Mouse (Mus musculus) midbrain, embryonic 11.5 days (tissue): ENCODE results near the gene Sh3bp1. TPM values are rescaled to one million over a fixed set of nuclear protein-coding genes. Genes with fewer than 3 reads are reported as not detected.
A peak's percentile ranks its signal among the peaks of the same experiment; 100 is the strongest.

Experiments
- ATAC-seq: fragments of 200-750 bp; cut with Nextera tagmentation; 2 replicates; pipeline ENCODE4 v1.8.0; 2017; ENCODE audit warnings: moderate TSS enrichment, moderate library complexity; ENCODE audit not compliant: low FRiP score
- DNase-seq: peaks from one replicate; pipeline ENCODE4 v3.0.0; 2015; ENCODE audit warnings: low spot score; ENCODE audit errors: missing footprints
- H3K27ac ChIP-seq: fragments of 300-500 bp; sonication (generic); 2 replicates; pipeline ENCODE4 v1.5.1; 2014; ENCODE audit warnings: low read depth, low read length
- H3K27me3 ChIP-seq: fragments of 300-500 bp; sonication (generic); 2 replicates; pipeline ENCODE4 v1.6.1; 2014; ENCODE audit warnings: mild to moderate bottlenecking, low read length, moderate library complexity, mixed read lengths; ENCODE audit not compliant: control insufficient read depth, insufficient read depth
- H3K36me3 ChIP-seq: fragments of 300-500 bp; sonication (generic); 2 replicates; pipeline ENCODE4 v1.6.1; 2014; ENCODE audit warnings: mild to moderate bottlenecking, low read length, moderate library complexity, mixed read lengths; ENCODE audit not compliant: control insufficient read depth, insufficient read depth
- H3K4me1 ChIP-seq: fragments of 300-500 bp; sonication (generic); 2 replicates; pipeline ENCODE4 v1.6.1; 2014; ENCODE audit warnings: low read length; ENCODE audit not compliant: control insufficient read depth, insufficient read depth
- H3K4me2 ChIP-seq: fragments of 300-500 bp; sonication (generic); 2 replicates; pipeline ENCODE4 v1.6.1; 2014; ENCODE audit warnings: mild to moderate bottlenecking, moderate library complexity
- H3K4me3 ChIP-seq: fragments of 300-500 bp; sonication (generic); 2 replicates; pipeline ENCODE4 v1.5.1; 2014; ENCODE audit warnings: low read depth, low read length
- H3K9ac ChIP-seq: fragments of 300-500 bp; sonication (generic); 2 replicates; pipeline ENCODE4 v1.6.1; 2014; ENCODE audit warnings: low read length
- H3K9me3 ChIP-seq: fragments of 300-500 bp; sonication (generic); 2 replicates; pipeline ENCODE4 v1.6.1; 2016; ENCODE audit warnings: low read length; ENCODE audit not compliant: control insufficient read depth
- WGBS: fragments of 180-500 bp; shearing (Covaris S2); extraction: QIAGEN DNeasy Blood & Tissue Kit; methylation state at CpG from one replicate; pipeline ENCODE4 v1.1.7; 2014; 5-methylcytosine and 5-hydroxymethylcytosine counted together
- polyA plus RNA-seq: library from polyadenylated mRNA; unstranded; fragments of >200 nt; fragmentation: Nextera tagmentation; extraction: Ambion mirVana; gene quantifications from 2 replicates; pipeline ENCODE4 v1.2.1, GENCODE M21; 2014

The Sh3bp1 gene
- polyA plus RNA-seq, 1 experiment from 2014 or later, result 9.1 TPM

DNA sequence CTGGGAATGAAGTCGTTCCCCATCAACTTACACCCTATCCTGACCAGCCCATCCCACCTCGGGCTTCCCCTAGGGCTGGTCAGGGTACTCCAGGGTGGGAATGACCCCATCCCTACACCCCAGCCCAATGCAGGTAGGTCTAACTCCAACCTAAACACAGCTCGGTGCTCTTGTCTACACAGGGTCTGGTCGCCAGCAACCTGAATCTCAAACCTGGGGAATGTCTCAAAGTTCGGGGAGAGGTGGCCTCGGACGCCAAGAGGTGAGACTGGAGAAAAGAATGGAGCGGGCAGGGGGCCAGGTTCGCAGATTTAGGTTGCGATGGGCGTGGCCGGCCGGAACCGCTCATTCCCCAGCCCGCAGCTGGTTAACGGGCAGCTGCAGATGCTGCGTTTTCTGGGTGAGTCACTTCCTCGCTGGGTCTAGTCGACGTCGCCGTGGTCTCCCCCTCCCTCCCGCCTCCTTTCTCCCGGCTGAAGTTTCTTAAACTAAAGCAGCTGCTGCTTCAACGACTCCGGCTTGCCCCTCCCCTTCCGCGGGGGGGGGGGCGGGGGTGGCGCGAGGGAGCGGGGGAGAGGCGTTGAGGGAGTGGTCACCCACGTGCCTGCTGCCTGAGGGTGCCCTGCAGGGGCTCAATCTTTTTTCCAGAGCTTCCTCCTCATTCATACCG is 28.4 kb downstream of the Sh3bp1 start:
- 2% methylated on average over 28 of the region's 35 CpGs for WGBS
- Histone ChIP-seq H3K4me3 (peak overlapping the region; percentile 25), H3K4me1 (peaks cover 22% of the 10 kb centered on the region), H3K9ac (peak overlapping the region; percentile 46), H3K27me3 (peaks cover 2% of the 10 kb centered on the region; the same call in 1 of the 2 replicates), H3K9me3 (no peaks in the 10 kb centered on the region), H3K36me3 (no peaks in the 10 kb centered on the region), H3K27ac (no peak overlapping the region), H3K4me2 (peak overlapping the region; percentile 54)
- ATAC-seq (peak; percentile 42), DNase-seq (peak; percentile 93)

DNA sequence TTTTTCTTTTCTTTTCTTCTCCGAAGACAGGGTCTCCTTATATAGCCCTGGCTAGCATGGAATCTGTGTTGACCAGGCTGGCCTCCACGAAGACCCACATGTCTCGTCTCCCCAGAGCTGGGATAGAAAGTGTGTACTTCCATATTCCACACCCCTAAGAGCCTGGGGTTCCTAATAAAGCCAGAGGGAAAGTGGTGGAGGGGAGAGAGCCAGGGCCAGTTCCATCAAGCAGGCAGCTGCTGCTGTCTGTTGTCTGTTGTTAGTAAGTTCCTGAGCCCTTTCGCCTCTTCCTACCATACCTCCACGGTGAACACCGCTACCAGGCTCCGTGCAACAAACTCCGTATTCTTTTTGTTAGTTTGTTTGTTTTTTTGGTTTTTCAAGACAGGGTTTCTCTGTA is 29.0 kb downstream of the Sh3bp1 start:
- H3K4me3 ChIP-seq, result 0 out of 2 replicates have a peak overlapping the region, but pooled peaks have one; percentile 25
- no peak overlapping the region for H3K27ac ChIP-seq
- no peak; the same call in 1 of the 2 replicates for ATAC-seq
- peaks cover 22% of the 10 kb centered on the region for H3K4me1 ChIP-seq
- peaks cover 2% of the 10 kb centered on the region; the same call in 1 of the 2 replicates for H3K27me3 ChIP-seq
- no peaks in the 10 kb centered on the region for H3K9me3 ChIP-seq
- H3K36me3 ChIP-seq, result no peaks in the 10 kb centered on the region
- DNase-seq, result no peak
- peak overlapping the region; percentile 54; the same call in 1 of the 2 replicates for H3K4me2 ChIP-seq
- WGBS, result 65% methylated on average over 7 of the region's 8 CpGs
- H3K9ac ChIP-seq, result no peak overlapping the region; the same call in 1 of the 2 replicates

DNA sequence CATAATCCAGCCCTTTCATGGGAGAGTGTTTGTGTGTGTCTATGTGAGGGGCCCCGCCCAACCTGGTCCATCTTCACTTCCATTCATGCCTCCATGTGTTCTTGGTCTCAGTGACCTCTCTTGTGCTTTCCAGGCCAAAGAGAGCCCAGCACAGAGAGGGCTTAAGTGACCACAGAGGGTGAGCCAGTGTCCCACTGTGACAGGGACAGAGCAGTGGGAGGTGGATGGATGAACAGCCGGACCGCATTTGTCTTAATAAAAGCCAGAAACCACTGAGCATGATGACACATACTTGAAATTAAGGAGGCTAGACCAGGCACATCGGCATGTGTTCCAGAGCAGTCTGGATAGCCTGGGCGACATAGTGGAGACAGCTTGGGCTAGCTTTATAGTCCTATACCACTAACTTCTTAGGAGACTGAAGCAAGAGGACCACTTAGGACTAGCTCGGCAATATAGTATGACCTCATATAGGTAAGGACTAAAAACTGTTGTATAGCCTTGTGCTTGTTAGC is 30.7 kb downstream of the Sh3bp1 start:
- peaks cover 2% of the 10 kb centered on the region; the same call in 1 of the 2 replicates for H3K27me3 ChIP-seq
- H3K9me3 ChIP-seq, result no peaks in the 10 kb centered on the region
- no peak overlapping the region for H3K4me2 ChIP-seq
- H3K4me1 ChIP-seq, result peaks cover 22% of the 10 kb centered on the region
- no peak for DNase-seq
- no peak overlapping the region for H3K4me3 ChIP-seq
- no peak overlapping the region for H3K9ac ChIP-seq
- WGBS, result 87% methylated on average over 6 of the region's 6 CpGs
- no peak for ATAC-seq
- H3K27ac ChIP-seq, result no peak overlapping the region
- no peaks in the 10 kb centered on the region for H3K36me3 ChIP-seq

DNA sequence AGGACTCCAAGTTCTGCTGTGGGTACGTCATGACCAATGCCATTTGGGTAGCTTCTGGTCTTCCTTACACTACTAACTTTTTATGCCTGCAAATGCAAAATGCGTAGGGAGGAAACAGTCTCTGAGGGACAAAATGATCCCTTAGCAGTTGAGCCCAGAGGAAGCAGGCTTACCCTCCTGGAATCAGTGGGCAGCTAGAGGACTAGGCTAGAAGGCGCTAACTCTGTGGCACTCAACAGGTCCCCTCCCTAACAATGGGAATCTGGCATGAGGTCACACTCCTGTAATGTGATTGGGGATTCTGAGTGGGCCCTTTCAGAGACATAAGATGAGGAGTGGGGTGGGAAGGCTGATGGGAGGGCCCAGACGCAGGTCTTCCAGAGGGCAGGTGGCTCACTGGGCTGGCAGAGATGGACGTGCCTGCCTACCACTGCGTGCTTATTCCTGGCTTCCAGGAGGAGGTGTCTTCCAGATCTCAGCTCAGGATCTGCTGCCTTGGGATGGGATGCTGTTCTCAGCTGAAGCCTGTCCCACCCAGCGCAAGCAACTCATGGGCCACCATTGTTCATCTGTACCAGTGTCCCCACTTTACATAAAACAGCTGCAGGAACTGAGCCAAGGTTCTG is 31.3 kb downstream of the Sh3bp1 start:
- peaks cover 25% of the 10 kb centered on the region for H3K4me1 ChIP-seq
- H3K4me3 ChIP-seq, result no peak overlapping the region
- DNase-seq (no peak), ATAC-seq (no peak)
- H3K9ac ChIP-seq, result no peak overlapping the region
- H3K27me3 ChIP-seq, result no peaks in the 10 kb centered on the region
- no peaks in the 10 kb centered on the region for H3K36me3 ChIP-seq
- WGBS, result 86% methylated on average over 7 of the region's 7 CpGs
- H3K4me2 ChIP-seq, result no peak overlapping the region
- H3K9me3 ChIP-seq, result no peaks in the 10 kb centered on the region
- H3K27ac ChIP-seq, result no peak overlapping the region

DNA sequence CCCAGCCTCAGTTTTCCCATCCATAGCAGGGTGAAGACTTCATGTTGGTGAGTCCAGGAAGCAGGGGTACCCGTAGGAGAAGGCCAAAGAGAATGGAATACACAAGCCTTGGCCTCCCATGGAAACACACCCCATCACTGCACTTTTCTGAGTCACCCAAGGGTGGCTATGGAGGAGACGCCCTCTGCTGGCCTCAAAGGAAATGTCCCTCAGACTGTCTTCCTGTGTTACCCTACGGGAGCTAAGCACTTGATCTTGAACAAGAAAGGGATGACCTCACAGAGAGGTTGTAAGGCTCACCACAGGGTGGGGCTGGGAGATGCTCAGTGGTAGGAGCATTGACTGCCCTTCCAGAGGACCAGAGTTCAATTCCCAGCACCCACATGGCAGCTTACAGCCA is 32.0 kb downstream of the Sh3bp1 start:
- ATAC-seq (no peak), DNase-seq (no peak)
- Histone ChIP-seq H3K4me1 (peaks cover 23% of the 10 kb centered on the region), H3K36me3 (no peaks in the 10 kb centered on the region), H3K27me3 (no peaks in the 10 kb centered on the region), H3K27ac (no peak overlapping the region), H3K9me3 (no peaks in the 10 kb centered on the region), H3K4me2 (no peak overlapping the region), H3K4me3 (no peak overlapping the region), H3K9ac (no peak overlapping the region)
- WGBS, result 33% methylated on average over 3 of the region's 3 CpGs

DNA sequence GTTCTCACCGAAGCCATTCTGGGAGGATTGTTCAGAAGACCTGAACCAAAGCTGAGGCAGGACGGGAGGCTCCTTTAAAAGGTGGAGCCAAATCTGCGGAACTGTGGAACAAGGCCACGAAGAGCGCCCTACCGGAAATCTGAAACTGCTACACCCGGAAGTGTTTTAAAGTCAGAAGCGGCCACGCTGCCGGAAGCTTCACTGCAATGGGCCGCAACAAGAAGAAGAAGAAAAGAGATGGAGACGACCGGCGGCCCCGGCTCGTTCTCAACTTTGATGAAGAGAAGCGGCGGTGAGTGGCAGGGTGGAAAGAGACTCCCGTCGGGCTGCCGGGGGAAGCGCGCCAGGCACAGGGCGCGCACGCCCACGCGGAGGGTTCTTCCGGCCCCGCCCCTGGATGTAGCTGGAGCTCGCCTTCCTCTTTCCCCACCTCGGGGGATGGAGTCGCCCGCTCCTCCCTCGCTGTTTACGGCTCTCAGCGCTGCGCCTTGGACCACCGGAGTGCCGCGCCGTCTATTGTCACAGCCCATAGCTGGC is 35.3 kb downstream of the Sh3bp1 start, which contains the start of gene Nol12:
Gene Nol12 (plus strand): TSS at position 150 of the 537 bp plus-strand sequence.
- H3K4me1 ChIP-seq, result peaks cover 8% of the 10 kb centered on the region
- H3K9ac ChIP-seq, result peak within 1 kb of the TSS; percentile 81
- peak within 1 kb of the TSS; percentile 64; the same call in 1 of the 2 replicates for H3K27ac ChIP-seq
- H3K4me3 ChIP-seq, result peak within 1 kb of the TSS; percentile 82
- WGBS, result under 1% methylated on average over 42 of the region's 42 CpGs
- ATAC-seq, result peak; percentile 90
- DNase-seq, result peak; percentile 99
- H3K9me3 ChIP-seq, result no peaks in the 10 kb centered on the region
- peak within 1 kb of the TSS; percentile 89 for H3K4me2 ChIP-seq
- peaks cover 10% of the 10 kb centered on the region; the same call in 1 of the 2 replicates for H3K36me3 ChIP-seq
- no peaks in the 10 kb centered on the region for H3K27me3 ChIP-seq

DNA sequence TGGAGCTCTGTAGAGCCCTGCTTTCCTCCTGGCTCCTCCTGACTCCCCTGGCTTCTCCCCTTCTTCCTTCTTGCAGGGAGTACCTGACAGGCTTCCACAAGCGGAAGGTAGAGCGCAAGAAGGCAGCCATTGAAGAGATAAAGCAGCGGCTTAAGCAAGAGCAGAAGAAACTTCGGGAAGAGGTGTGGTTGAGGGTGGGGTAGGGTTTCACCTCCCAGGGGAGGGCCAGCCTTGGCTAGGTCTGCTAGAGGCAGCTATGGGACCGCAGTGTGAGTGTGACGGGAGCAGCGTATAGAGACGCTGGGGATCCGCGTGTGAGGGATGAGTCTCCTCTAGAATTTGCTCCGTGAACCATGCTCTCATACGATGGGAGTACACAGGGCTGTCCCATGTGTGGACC is 36.8 kb downstream of the Sh3bp1 start:
- DNase-seq (no peak), ATAC-seq (no peak)
- Histone ChIP-seq H3K9me3 (no peaks in the 10 kb centered on the region), H3K27me3 (no peaks in the 10 kb centered on the region), H3K9ac (no peak overlapping the region), H3K36me3 (peaks cover 18% of the 10 kb centered on the region), H3K4me2 (no peak overlapping the region), H3K27ac (no peak overlapping the region), H3K4me1 (peaks cover 8% of the 10 kb centered on the region), H3K4me3 (no peak overlapping the region)
- 88% methylated on average over 12 of the region's 12 CpGs for WGBS

DNA sequence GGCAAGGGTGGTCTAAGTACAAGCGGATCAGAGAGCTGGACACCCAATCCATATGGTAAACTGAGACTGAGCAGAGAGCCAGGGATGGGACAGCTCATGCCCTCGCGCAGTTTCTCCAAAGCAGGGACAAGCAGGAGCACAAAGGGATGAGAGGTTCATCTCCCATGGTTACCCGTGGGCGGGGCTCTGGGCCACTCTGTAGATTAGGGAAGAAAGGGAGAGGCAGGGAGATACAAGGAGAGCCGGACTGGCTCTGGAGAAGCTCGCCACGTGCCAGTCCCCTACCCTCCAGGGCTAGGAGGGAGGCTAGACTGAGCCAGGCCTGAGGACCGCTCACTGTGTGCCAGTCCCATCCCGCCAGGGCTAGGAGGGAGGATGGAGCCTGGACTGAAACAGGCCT is 37.7 kb downstream of the Sh3bp1 start:
- Histone ChIP-seq H3K9me3 (no peaks in the 10 kb centered on the region), H3K9ac (no peak overlapping the region), H3K4me2 (no peak overlapping the region), H3K27me3 (no peaks in the 10 kb centered on the region), H3K4me3 (no peak overlapping the region), H3K4me1 (peaks cover 8% of the 10 kb centered on the region), H3K27ac (no peak overlapping the region), H3K36me3 (peaks cover 18% of the 10 kb centered on the region)
- 85% methylated on average over 10 of the region's 10 CpGs for whole genome bisulfite sequencing
- DNase-seq (no peak), ATAC-seq (no peak)

DNA sequence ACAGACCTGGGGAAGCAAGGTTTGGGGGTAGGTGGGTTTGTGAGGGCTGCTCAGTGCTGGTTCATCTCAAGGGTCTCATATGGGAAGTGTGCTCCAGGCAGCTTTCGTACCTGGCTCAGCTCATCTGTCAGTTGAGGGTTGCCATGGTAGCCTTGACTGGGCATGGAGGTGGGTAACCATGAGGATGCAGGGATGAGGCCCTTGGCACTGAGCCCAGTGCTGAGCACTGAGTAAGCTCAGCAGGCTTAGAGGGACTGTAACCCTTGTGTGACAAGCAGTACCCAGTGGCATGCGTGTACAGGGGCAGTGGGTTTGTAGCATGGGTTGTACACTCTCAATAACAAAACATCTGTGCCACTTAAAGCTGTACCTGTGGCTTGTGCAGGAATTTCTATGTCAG is 38.4 kb downstream of the Sh3bp1 start:
- Histone ChIP-seq H3K9ac (no peak overlapping the region), H3K4me2 (no peak overlapping the region), H3K27me3 (no peaks in the 10 kb centered on the region), H3K36me3 (peaks cover 18% of the 10 kb centered on the region), H3K4me1 (peaks cover 10% of the 10 kb centered on the region), H3K9me3 (no peaks in the 10 kb centered on the region), H3K27ac (no peak overlapping the region), H3K4me3 (no peak overlapping the region)
- 89% methylated on average over 2 of the region's 2 CpGs for WGBS
- no peak for DNase-seq
- ATAC-seq, result no peak
